Mouse (Mus musculus) ES-Bruce4 (cell line): ENCODE measurements at regions not wholly inside any gene's neighbourhood (a gene's known extent, or its start where the extent isn't known, plus 50 kb on each side); places are given as distances from the start of the nearest gene placed in this dataset.

Experiments
- CTCF ChIP-seq: IDR thresholded peaks from one replicate; pipeline ENCODE4 v1.8.1; 2011; ENCODE audit warnings: low read depth, low read length
- POLR2A ChIP-seq: IDR thresholded peaks from one replicate; pipeline ENCODE4 v1.8.1; 2011; ENCODE audit warnings: low read length; ENCODE audit not compliant: insufficient read depth

GRCm38 (mm10) chr5:118355287-118355686, 110.3 kb downstream of the 2410131K14Rik start:
- no peak for TF ChIP-seq POLR2A
- TF ChIP-seq CTCF, result no peak
